Mouse (Mus musculus) cerebellum, postnatal 36 days (tissue): ENCODE data around the gene Pax6.
A peak's percentile ranks its signal among the peaks of the same experiment; 100 is the strongest.

Experiments used
- DNase-seq, 2 experiments: peaks; one replicate each; pipeline ENCODE4 v3.0.0; 2021 to 2022; ENCODE audit warnings: mixed read lengths in 2 of 2

The Pax6 gene

GRCm38 (mm10) chr2:105671798-105672595 is 3.3 kb downstream of the Pax6 start:
- DNase-seq = peak; percentile 53 to 67

- peak; percentile 41 to 59 for DNase-seq
Observed at GRCm38 (mm10) chr2:105672596-105672960, 3.9 kb downstream of the Pax6 start.

DNA sequence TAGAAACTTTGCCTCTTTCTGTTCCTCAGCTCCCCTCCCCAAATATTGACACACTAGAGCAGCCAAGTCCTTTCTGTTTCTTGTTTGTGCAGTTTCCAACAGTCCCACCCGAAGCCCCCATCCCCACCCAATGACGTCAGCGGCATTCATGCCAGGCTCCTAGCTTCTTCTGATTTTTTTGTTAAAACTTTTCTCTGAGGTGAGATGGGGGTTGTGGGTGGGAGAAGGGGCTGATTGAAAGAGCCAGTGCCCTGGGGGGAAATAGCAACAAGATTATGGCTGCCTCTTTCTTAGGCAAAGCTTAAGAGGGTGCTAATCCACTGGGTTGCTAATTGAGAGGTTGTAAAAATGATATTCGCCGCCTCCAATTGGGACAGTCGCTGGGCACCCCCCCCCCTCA is 4.4 kb downstream of the Pax6 start:
- peak in 1 of 2 experiments; percentile 46 for DNase-seq

DNA sequence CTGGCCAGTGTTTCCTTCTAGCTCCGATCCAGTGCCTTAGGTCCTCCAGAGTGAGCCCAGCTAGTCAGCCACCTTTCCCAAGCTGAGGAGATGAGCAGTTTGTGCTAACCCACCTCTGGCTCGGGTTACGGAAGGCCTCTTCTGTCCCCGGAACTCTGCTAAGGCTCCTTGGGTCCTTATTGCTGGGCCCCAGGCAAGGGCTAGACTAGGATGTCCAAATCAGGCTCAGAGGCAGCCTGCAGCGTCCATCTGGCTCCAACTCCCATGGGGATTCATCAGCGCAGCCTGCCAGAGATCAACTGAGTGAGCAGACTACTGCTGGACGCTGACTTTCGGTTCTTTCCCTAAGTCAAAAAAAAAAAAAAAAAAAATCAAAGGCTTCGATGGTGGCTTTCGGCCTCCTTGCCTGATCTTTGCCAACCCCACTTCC is 4.9 kb downstream of the Pax6 start:
- DNase-seq = peak; percentile 75 to 83

DNA sequence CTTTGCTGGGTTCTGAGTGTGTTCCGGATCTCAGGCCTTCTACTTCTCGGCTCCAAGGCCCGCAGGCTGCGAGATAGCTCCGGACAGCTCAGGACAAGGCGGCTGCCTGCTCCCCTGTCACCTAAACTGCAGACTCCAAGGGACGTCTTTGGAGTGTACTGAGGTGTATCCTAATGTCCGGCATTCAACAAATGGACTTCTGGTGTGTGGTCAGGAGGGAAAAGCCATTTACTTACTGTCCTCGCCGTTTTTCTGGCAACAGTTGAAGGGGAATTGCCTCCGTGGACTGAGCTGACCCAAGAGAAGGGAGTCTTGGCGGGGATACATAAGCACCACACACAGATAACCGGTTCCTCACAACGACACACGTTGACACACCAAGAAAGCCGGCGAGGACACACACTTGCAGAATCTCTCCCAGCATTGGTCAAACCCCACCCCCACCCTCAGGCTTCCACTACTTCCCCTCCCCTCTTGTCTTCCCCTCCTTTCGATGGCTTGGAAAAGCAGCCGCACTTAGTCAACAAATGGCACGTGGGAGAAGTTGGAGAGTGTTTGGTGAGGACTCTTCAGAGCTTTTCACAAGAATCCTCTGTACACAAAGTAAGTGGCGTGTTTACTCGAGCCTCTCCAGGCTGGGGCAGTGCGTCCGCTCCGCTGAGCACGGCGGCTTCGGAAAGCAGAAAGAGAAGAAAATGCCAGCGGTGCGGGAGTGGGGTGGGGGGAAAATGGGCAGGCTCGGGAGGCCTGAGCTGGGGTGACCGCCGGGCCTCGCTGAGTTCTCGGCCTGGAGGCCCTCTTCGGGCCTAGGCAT is 5.6 kb downstream of the Pax6 start:
- DNase-seq = peak; percentile 58 to 71

DNA sequence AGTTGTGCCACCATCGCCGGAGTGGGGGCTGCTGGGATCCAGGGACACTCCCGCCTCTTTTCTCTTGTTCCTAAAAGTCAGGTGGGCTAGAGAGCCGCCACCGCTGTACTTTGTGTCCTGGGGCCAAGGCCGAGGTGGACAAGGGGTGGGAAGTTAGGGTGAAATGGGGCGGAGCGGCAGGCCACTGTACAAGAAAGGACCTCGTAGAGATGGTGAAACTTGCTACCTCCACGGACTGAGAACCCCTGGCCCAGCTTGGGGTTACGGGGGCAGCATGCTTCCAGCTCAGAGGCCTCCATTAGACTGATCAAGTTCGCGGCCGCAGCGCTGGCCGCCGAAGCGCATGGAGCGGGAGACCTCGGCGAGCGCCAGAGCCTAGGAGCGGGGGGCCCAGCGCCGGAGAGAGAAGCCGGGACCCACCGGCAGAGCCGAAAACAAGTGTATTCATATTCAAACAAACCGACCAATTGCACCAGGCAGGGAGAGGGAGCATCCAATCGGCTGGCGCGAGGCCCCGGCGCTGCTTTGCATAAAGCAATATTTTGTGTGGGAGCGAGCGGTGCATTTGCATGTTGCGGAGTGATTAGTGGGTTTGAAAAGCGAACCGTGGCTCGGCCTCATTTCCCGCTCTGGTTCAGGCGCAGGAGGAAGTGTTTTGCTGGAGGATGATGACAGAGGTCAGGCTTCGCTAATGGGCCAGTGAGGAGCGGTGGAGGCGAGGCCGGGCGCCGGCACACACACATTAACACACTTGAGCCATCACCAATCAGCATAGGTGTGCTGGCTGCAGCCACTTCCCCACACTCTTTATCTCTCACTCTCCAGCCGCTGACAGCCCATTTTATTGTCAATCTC is 6.4 kb downstream of the Pax6 start:
- peak; percentile 93 to 95 for DNase-seq

GRCm38 (mm10) chr2:105675730-105676079 is 7.0 kb downstream of the Pax6 start:
- DNase-seq = no peak

GRCm38 (mm10) chr2:105676080-105676908 is 7.6 kb downstream of the Pax6 start:
- DNase-seq = peak; percentile 55 to 66

DNA sequence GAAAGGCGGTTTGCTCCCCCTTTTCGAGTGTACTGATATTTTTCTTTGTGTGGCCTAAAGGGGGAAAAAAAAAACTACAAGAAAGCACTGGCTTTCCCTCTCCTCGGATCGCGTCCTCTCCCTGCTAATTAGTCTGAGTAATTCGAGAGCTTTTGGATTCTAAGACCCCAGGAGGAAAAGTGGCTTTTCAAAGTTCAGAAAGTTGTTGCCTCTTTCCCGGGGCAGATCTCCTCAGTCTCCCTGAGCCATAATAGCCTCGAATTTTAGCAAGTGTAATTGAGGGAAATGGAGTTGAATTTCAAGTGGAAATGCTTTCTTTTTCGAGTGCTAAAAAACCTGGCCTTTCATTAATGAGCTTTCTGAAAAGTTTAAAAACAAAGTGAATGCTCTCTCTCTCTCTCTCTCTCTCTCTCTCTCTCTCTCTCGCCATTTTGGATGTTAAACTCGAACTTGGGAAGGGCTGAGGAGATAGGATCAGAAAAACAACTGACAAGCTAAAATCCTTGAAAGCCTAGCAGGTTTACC is 8.3 kb downstream of the Pax6 start:
- DNase-seq = no peak

DNA sequence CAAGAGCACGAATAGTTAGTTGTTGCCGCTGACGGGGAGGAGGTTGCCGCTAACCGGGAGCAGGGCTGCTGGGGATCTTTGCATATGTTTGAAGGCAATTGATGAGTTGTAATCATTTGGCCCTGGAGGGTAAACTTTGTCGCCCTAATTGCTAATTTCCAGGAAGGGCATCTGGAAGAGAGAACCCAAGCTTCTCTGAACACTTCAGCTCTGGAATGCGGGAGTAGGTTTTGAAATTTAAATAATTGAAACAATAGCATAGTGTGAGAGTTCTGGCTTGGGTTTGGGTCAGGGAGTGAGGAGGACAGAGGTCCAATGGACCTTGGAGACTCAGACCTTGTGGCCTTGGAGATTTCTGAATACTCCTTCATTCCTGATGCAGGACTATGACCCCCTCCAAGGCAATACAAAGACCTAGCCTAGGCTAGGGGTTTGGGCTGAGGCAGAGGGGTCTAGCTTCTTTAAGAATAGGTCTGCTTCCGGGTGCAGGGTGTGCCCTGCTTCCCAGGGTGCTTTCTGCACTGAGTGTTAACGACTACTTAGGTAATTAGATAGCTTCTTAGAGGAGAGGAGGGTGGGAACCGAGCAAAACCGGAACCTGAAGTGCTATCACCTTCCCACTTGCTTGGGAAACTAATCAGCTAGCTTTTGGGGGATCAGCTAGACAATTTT is 8.9 kb downstream of the Pax6 start:
- DNase-seq = peak in 1 of 2 experiments; percentile 53

DNA sequence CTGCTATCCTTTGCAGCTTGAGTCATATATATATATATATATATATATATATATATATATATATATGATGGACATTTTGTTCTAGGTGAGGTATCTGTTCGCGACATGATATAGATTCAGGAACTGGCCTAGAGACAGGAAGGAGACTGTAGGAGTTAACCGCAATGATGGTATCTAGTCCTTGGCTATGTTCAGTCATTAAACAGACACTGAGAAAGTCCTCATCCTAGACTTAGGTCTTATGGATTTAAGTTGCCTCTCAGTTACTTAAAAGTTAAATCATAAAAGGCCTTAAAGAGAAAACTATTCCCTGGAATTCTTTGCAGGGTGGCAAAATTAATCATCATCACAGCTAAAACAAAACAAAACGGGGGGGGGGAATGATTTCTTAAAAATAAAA is 9.6 kb downstream of the Pax6 start:
- DNase-seq = no peak

DNA sequence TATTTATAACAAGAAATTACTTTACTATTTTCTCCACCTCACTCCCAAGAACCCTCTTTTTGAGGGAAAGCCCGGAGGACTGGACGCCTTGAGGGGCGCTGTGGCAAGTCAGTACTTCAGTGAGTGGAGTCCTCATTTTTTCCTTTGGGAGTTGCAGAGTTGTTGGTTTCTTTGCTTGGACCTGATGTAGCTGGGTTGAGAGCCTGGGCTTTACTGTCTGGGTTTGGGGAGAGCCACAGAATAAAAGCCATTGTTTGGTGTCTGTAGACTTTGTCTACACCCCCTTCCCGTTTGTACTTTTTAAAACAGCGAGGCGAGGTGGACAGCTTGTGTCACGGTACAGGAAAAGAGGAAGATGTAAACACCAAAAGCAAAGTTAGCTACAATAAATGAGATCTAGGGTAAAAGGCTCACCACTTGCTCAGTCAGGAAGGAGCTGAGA is 10.2 kb downstream of the Pax6 start:
- DNase-seq = peak in 1 of 2 experiments; percentile 54

DNA sequence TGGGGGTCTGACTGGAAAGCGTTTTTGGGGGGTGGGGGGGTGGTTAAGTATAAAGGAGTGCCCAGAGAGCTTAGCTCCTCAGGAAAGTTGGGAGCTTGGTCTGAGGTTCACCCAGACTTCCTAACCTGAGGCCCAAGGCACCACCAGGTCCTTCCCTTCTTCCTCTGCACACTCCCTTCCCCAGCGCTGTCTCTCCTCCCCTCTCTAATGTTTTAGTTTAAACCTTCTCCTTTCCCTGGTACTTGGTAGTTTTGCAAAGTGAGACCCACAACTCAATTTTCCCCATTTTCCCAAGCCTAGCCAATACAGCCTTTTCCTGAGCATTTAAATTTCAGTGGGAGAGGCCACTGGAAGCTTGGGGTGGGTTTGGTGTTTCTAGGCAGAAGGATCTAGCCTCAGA is 10.6 kb downstream of the Pax6 start:
- no peak for DNase-seq

- peak; percentile 52 to 70 for DNase-seq
Observed at GRCm38 (mm10) chr2:105680146-105680998, 11.7 kb downstream of the Pax6 start.

GRCm38 (mm10) chr2:105680999-105681710 is 12.5 kb downstream of the Pax6 start:
- DNase-seq = peak; percentile 59 to 75

GRCm38 (mm10) chr2:105682011-105682501 is 13.4 kb downstream of the Pax6 start:
- DNase-seq = peak; percentile 77

- peak; percentile 58 to 73 for DNase-seq
Observed at GRCm38 (mm10) chr2:105682634-105683351, 14.1 kb downstream of the Pax6 start.

DNA sequence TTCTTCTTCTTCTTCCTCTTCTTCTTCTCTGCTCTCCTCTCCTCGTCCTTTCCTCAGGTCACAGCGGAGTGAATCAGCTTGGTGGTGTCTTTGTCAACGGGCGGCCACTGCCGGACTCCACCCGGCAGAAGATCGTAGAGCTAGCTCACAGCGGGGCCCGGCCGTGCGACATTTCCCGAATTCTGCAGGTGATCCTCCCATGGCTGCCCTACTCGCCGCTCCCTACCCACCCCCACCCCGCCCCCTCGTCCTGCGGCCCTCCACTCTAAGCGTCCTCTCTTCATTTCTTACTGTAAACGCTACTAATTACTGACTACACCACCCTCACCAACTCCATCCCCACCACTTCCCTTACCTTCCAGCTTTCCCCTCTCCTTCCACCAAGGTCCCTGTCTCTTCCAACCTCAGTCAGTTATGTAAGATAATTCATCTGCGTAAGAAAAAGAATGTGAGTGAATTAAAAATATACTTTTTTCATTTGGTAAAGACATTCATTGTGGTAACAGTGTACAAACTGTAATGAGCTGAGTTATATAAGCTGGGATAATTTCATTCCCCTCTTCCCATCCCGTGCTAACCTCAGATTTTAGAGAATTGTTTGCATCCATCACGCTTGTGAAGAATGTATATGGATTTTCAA is 15.2 kb downstream of the Pax6 start:
- DNase-seq = peak; percentile 64 to 70
